Mouse (Mus musculus): ENCODE results near the gene Cep290. TPM values are rescaled to one million over a fixed set of nuclear protein-coding genes. Genes with fewer than 3 reads are reported as not detected.
A peak's percentile ranks its signal among the peaks of the same experiment; 100 is the strongest.

Cep290 gene
- polyA plus RNA-seq, 1 experiment from 2014 or later = 3.1 TPM

- H3K9me3 ChIP-seq (ENCODE audit: low read length) = no peaks in the 10 kb centered on the region
- no peak overlapping the region for H3K4me3 ChIP-seq (ENCODE audit: low read depth, low read length)
- DNase-seq (ENCODE audit: low spot score) (peak; percentile 58), ATAC-seq (no peak)
- WGBS = 70% methylated on average over 7 of the region's 7 CpGs
- H3K27me3 ChIP-seq (replicated peaks; ENCODE audit: insufficient read depth, low read length) = no peaks in the 10 kb centered on the region
- TF ChIP-seq EP300 (IDR thresholded peaks at IDR 0.05) = no peak
- TF ChIP-seq CTCF (IDR thresholded peaks at IDR 0.05) = no peak
- no peak overlapping the region for H3K4me2 ChIP-seq (replicated peaks; ENCODE audit: low read depth, low read length)
- no peak overlapping the region for H3K27ac ChIP-seq (ENCODE audit: low read length)
- no peaks in the 10 kb centered on the region for H3K4me1 ChIP-seq (ENCODE audit: insufficient read depth, low read depth, low read length)
- no peaks in the 10 kb centered on the region for H3K36me3 ChIP-seq (ENCODE audit: insufficient read depth, low read length)
- H3K9ac ChIP-seq (replicated peaks; ENCODE audit: low read depth) = no peak overlapping the region
Measured at GRCm38 (mm10) chr10:100491916-100492315, 4.6 kb downstream of the Cep290 start.

- DNase-seq (ENCODE audit: low spot score) (no peak), ATAC-seq (no peak)
- no peak overlapping the region for H3K9ac ChIP-seq (replicated peaks; ENCODE audit: low read depth)
- no peak overlapping the region for H3K4me3 ChIP-seq (ENCODE audit: low read depth, low read length)
- TF ChIP-seq CTCF (IDR thresholded peaks at IDR 0.05) = no peak
- no peak for TF ChIP-seq EP300 (IDR thresholded peaks at IDR 0.05)
- 0 out of 2 replicates have a peak, but pooled peaks cover 4% of the 10 kb centered on the region for H3K36me3 ChIP-seq (ENCODE audit: insufficient read depth, low read length)
- no peak overlapping the region for H3K27ac ChIP-seq (ENCODE audit: low read length)
- no peak overlapping the region for H3K4me2 ChIP-seq (replicated peaks; ENCODE audit: low read depth, low read length)
- no peaks in the 10 kb centered on the region for H3K4me1 ChIP-seq (ENCODE audit: insufficient read depth, low read depth, low read length)
- 55% methylated on average over 3 of the region's 3 CpGs for WGBS
- H3K27me3 ChIP-seq (replicated peaks; ENCODE audit: insufficient read depth, low read length) = no peaks in the 10 kb centered on the region
- H3K9me3 ChIP-seq (ENCODE audit: low read length) = no peaks in the 10 kb centered on the region
Measured at GRCm38 (mm10) chr10:100498309-100498708, 11.0 kb downstream of the Cep290 start.

GRCm38 (mm10) chr10:100508170-100508569 is 20.8 kb downstream of the Cep290 start:
- H3K4me2 ChIP-seq (replicated peaks; ENCODE audit: low read depth, low read length) = no peak overlapping the region
- TF ChIP-seq CTCF (IDR thresholded peaks at IDR 0.05) = no peak
- no peak for TF ChIP-seq EP300 (IDR thresholded peaks at IDR 0.05)
- no peak overlapping the region for H3K4me3 ChIP-seq (ENCODE audit: low read depth, low read length)
- 0 out of 2 replicates have a peak, but pooled peaks cover 3% of the 10 kb centered on the region for H3K36me3 ChIP-seq (ENCODE audit: insufficient read depth, low read length)
- no peak for DNase-seq (ENCODE audit: low spot score)
- WGBS = 84% methylated on average over 1 of the region's 1 CpGs
- H3K27me3 ChIP-seq (replicated peaks; ENCODE audit: insufficient read depth, low read length) = no peaks in the 10 kb centered on the region
- H3K9ac ChIP-seq (replicated peaks; ENCODE audit: low read depth) = no peak overlapping the region
- H3K9me3 ChIP-seq (ENCODE audit: low read length) = no peaks in the 10 kb centered on the region
- no peak for ATAC-seq
- no peaks in the 10 kb centered on the region for H3K4me1 ChIP-seq (ENCODE audit: insufficient read depth, low read depth, low read length)
- H3K27ac ChIP-seq (ENCODE audit: low read length) = no peak overlapping the region

- WGBS = 81% methylated on average over 4 of the region's 4 CpGs
- no peak overlapping the region for H3K27ac ChIP-seq (ENCODE audit: low read length)
- DNase-seq (ENCODE audit: low spot score) = no peak
Measured at GRCm38 (mm10) chr10:100521617-100522016, 34.3 kb downstream of the Cep290 start.

GRCm38 (mm10) chr10:100522330-100522729 is 35.0 kb downstream of the Cep290 start:
- Histone ChIP-seq H3K27me3 (replicated peaks; ENCODE audit: insufficient read depth, low read length) (no peaks in the 10 kb centered on the region), H3K36me3 (ENCODE audit: insufficient read depth, low read length) (no peaks in the 10 kb centered on the region), H3K4me1 (ENCODE audit: insufficient read depth, low read depth, low read length) (no peaks in the 10 kb centered on the region), H3K9me3 (ENCODE audit: low read length) (no peaks in the 10 kb centered on the region), H3K4me2 (replicated peaks; ENCODE audit: low read depth, low read length) (no peak overlapping the region), H3K27ac (ENCODE audit: low read length) (no peak overlapping the region), H3K9ac (replicated peaks; ENCODE audit: low read depth) (no peak overlapping the region), H3K4me3 (ENCODE audit: low read depth, low read length) (no peak overlapping the region)
- no peak for DNase-seq (ENCODE audit: low spot score)
- ATAC-seq = no peak
- WGBS = 94% methylated on average over 9 of the region's 9 CpGs
- TF ChIP-seq EP300 (IDR thresholded peaks at IDR 0.05) (no peak), CTCF (IDR thresholded peaks at IDR 0.05) (no peak)

More at GRCm38 (mm10) chr10:100521617-100522016, 34.3 kb downstream of the Cep290 start:
- H3K9me3 ChIP-seq (ENCODE audit: low read length) = no peaks in the 10 kb centered on the region
- no peak overlapping the region for H3K9ac ChIP-seq (replicated peaks; ENCODE audit: low read depth)
- H3K4me1 ChIP-seq (ENCODE audit: insufficient read depth, low read depth, low read length) = no peaks in the 10 kb centered on the region
- ATAC-seq = no peak
- no peak overlapping the region for H3K4me2 ChIP-seq (replicated peaks; ENCODE audit: low read depth, low read length)
- no peaks in the 10 kb centered on the region for H3K27me3 ChIP-seq (replicated peaks; ENCODE audit: insufficient read depth, low read length)
- H3K36me3 ChIP-seq (ENCODE audit: insufficient read depth, low read length) = no peaks in the 10 kb centered on the region
- no peak overlapping the region for H3K4me3 ChIP-seq (ENCODE audit: low read depth, low read length)
- no peak for TF ChIP-seq CTCF (IDR thresholded peaks at IDR 0.05)
- no peak for TF ChIP-seq EP300 (IDR thresholded peaks at IDR 0.05)

GRCm38 (mm10) chr10:100524499-100525390 is 37.4 kb downstream of the Cep290 start:
- Histone ChIP-seq H3K9me3 (ENCODE audit: low read length) (no peaks in the 10 kb centered on the region), H3K27ac (ENCODE audit: low read length) (no peak overlapping the region), H3K36me3 (ENCODE audit: insufficient read depth, low read length) (no peaks in the 10 kb centered on the region), H3K4me1 (ENCODE audit: insufficient read depth, low read depth, low read length) (no peaks in the 10 kb centered on the region), H3K4me2 (replicated peaks; ENCODE audit: low read depth, low read length) (no peak overlapping the region), H3K27me3 (replicated peaks; ENCODE audit: insufficient read depth, low read length) (no peaks in the 10 kb centered on the region), H3K9ac (replicated peaks; ENCODE audit: low read depth) (no peak overlapping the region), H3K4me3 (ENCODE audit: low read depth, low read length) (no peak overlapping the region)
- WGBS = 90% methylated on average over 9 of the region's 9 CpGs
- ATAC-seq (no peak), DNase-seq (ENCODE audit: low spot score) (no peak)
- no peak for TF ChIP-seq CTCF (IDR thresholded peaks at IDR 0.05)
- no peak for TF ChIP-seq EP300 (IDR thresholded peaks at IDR 0.05)
